Mouse (Mus musculus) MEL (cell line): ENCODE measurements around the gene Slc29a4.

Experiments
- CHD1 ChIP-seq: IDR thresholded peaks from 2 replicates; pipeline ENCODE4 v1.6.1; 2012; ENCODE audit warnings: low read depth, mild to moderate bottlenecking, inconsistent platforms, low read length, improper control_type of control experiment
- CHD2 ChIP-seq: IDR thresholded peaks from 2 replicates; pipeline ENCODE4 v1.6.1; 2011; ENCODE audit warnings: low read length, improper control_type of control experiment
- CTCF ChIP-seq, 3 experiments: IDR thresholded peaks in 2 of 3; conservative IDR thresholded peaks in 1 of 3; 2 replicates each; pipeline ENCODE4 v1.5.1; 2011 to 2012; ENCODE audit warnings: low read length in 3 of 3, low read depth in 2 of 3, mild to moderate bottlenecking in 2 of 3, improper control_type of control experiment in 1 of 3, inconsistent platforms in 1 of 3, mixed read lengths in 1 of 3, moderate library complexity in 1 of 3; ENCODE audit not compliant: control insufficient read depth in 1 of 3, insufficient read depth in 1 of 3, poor library complexity in 1 of 3, severe bottlenecking in 1 of 3
- EP300 ChIP-seq, 2 experiments: IDR thresholded peaks; 2 replicates each; pipeline ENCODE4 v1.6.1; 2011; ENCODE audit warnings: improper control_type of control experiment in 2 of 2, low read length in 2 of 2, low read depth in 1 of 2, mild to moderate bottlenecking in 1 of 2
- JUND ChIP-seq: IDR thresholded peaks from 2 replicates; pipeline ENCODE4 v1.6.1; 2011; ENCODE audit warnings: low read depth, mild to moderate bottlenecking, improper control_type of control experiment, low read length
- NELFE ChIP-seq: IDR thresholded peaks from 2 replicates; pipeline ENCODE4 v1.6.1; 2011; ENCODE audit warnings: low read depth, low read length, improper control_type of control experiment
- POLR2A ChIP-seq, 2 experiments: IDR thresholded peaks; 2 replicates each; pipeline ENCODE4 v1.6.1; 2011 to 2012; ENCODE audit warnings: low read length in 2 of 2, mild to moderate bottlenecking in 2 of 2, control low read depth in 1 of 2, improper control_type of control experiment in 1 of 2, low read depth in 1 of 2, moderate library complexity in 1 of 2; ENCODE audit not compliant: control insufficient read depth in 1 of 2, insufficient read depth in 1 of 2, poor library complexity in 1 of 2
- POLR2AphosphoS2 ChIP-seq: IDR thresholded peaks from 2 replicates; pipeline ENCODE4 v1.6.1; 2011; ENCODE audit warnings: low read length, improper control_type of control experiment
- TCF12 ChIP-seq: IDR thresholded peaks from 2 replicates; pipeline ENCODE4 v1.6.1; 2014; ENCODE audit warnings: low read depth, mild to moderate bottlenecking, inconsistent platforms, low read length, improper control_type of control experiment, moderate library complexity
- UBTF ChIP-seq: IDR thresholded peaks from 2 replicates; pipeline ENCODE4 v1.6.1; 2012; ENCODE audit warnings: low read depth, mild to moderate bottlenecking, inconsistent platforms, low read length, improper control_type of control experiment, moderate library complexity, borderline replicate concordance; ENCODE audit not compliant: insufficient read depth

GRCm38 (mm10) chr5:142648162-142648561 lies 44.1 kb upstream of the Slc29a4 start:
- TF ChIP-seq NELFE = no peak
- no peak for TF ChIP-seq POLR2A (IDR thresholded peaks at IDR 0.05; ENCODE audit: control insufficient read depth in 1 of 2, insufficient read depth in 1 of 2, low read depth in 1 of 2, low read length in 2 of 2, poor library complexity in 1 of 2)
- TF ChIP-seq CTCF (IDR thresholded peaks at IDR 0.05 in 2 of 3, conservative IDR thresholded peaks at IDR 0.05 in 1 of 3; ENCODE audit: control insufficient read depth in 1 of 3, insufficient read depth in 1 of 3, low read depth in 2 of 3, low read length in 3 of 3, poor library complexity in 1 of 3, severe bottlenecking in 1 of 3) = no peak
- TF ChIP-seq JUND = no peak
- TF ChIP-seq POLR2AphosphoS2 = no peak
- TF ChIP-seq EP300 (IDR thresholded peaks at IDR 0.05; ENCODE audit: low read depth in 1 of 2, low read length in 2 of 2) = no peak
- TF ChIP-seq TCF12 = no peak
- no peak for TF ChIP-seq CHD1
- no peak for TF ChIP-seq CHD2
- no peak for TF ChIP-seq UBTF
